Mouse (Mus musculus) kidney, embryonic 15.5 days (tissue): ENCODE measurements around the gene Prmt7. TPM values are rescaled to one million over a fixed set of nuclear protein-coding genes. Genes with fewer than 3 reads are reported as not detected.

Experiments
- ATAC-seq: fragments of 200-750 bp; cut with Nextera tagmentation; replicated peaks from 2 replicates; pipeline ENCODE4 v1.8.0; 2017; ENCODE audit warnings: moderate TSS enrichment; ENCODE audit not compliant: low FRiP score
- H3K27ac ChIP-seq: fragments of 300-500 bp; sonication (generic); 2 replicates; pipeline ENCODE4 v1.5.1; 2015; ENCODE audit warnings: mild to moderate bottlenecking, inconsistent platforms
- H3K27me3 ChIP-seq: fragments of 300-500 bp; sonication (generic); 2 replicates; pipeline ENCODE4 v1.6.1; 2015; ENCODE audit warnings: inconsistent platforms
- H3K36me3 ChIP-seq: fragments of 300-500 bp; sonication (generic); 2 replicates; pipeline ENCODE4 v1.6.1; 2015; ENCODE audit warnings: inconsistent platforms
- H3K4me1 ChIP-seq: fragments of 300-500 bp; sonication (generic); 2 replicates; pipeline ENCODE4 v1.6.1; 2015; ENCODE audit warnings: inconsistent platforms
- H3K4me2 ChIP-seq: fragments of 300-500 bp; sonication (generic); 2 replicates; pipeline ENCODE4 v1.6.1; 2015; ENCODE audit warnings: moderate library complexity, mild to moderate bottlenecking, inconsistent platforms
- H3K4me3 ChIP-seq: fragments of 300-500 bp; sonication (generic); replicated peaks from 2 replicates; pipeline ENCODE4 v1.5.1; 2015; ENCODE audit warnings: mild to moderate bottlenecking, inconsistent platforms
- H3K9ac ChIP-seq: fragments of 300-500 bp; sonication (generic); 2 replicates; pipeline ENCODE4 v1.6.1; 2015; ENCODE audit warnings: mild to moderate bottlenecking, inconsistent platforms
- H3K9me3 ChIP-seq: fragments of 300-500 bp; sonication (generic); replicated peaks from 2 replicates; pipeline ENCODE4 v1.6.1; 2016; ENCODE audit warnings: inconsistent platforms
- WGBS: fragments of 180-500 bp; shearing (Covaris S2); methylation state at CpG from one replicate; pipeline ENCODE4 v1.1.7; 2015; ENCODE audit warnings: mixed read lengths; 5-methylcytosine and 5-hydroxymethylcytosine counted together
- polyA plus RNA-seq: library from polyadenylated mRNA; unstranded; fragments of >200 nt; fragmentation: Nextera tagmentation; extraction: Ambion mirVana; gene quantifications from 2 replicates; pipeline ENCODE4 v1.2.1, GENCODE M21; 2015

Gene Prmt7
- 50.7 and 51.8 TPM in 2 replicates for polyA plus RNA-seq

DNA sequence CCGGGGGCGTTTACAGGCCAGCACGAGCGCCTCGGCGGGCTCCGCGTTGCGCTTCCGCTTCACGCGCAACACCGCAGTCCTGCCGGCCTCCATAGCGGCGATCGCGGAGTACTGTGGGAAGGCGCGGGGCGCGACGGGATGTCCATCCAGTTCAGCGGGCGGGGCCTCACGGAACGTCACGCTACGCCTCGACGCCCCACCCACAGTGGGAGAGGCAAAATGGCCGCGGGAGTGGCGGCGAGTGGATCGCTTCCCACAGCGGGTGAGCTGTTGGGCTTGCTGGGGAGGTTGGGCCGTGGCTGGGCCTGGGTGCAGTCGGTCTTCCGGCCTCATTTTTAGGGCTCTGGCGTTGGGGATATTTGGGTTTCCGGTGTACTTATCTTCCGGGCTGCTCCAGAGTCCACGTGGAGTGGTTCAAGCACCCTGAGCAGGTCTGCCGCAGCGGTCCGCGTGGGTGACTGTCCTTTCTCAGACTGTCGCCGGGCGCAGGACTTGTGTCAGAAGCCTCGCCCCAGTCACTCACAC lies at the start of gene Prmt7, which contains the start of gene Slc7a6os:
Gene Prmt7 (plus strand): TSS at position 116 of the 525 bp plus-strand sequence.
Gene Slc7a6os (minus strand): TSS at position 115 of the 525 bp plus-strand sequence.
- Histone ChIP-seq H3K27ac (peak within 1 kb of the TSS; percentile 97), H3K36me3 (peaks cover 60% of the 10 kb centered on the region), H3K9me3 (no peaks in the 10 kb centered on the region), H3K27me3 (no peaks in the 10 kb centered on the region), H3K4me2 (peak within 1 kb of the TSS; percentile 61), H3K4me1 (peaks cover 14% of the 10 kb centered on the region), H3K4me3 (peak within 1 kb of the TSS; percentile 87), H3K9ac (peak within 1 kb of the TSS; percentile 88)
- ATAC-seq: peak; percentile 99
- WGBS: under 1% methylated on average over 52 of the region's 52 CpGs

DNA sequence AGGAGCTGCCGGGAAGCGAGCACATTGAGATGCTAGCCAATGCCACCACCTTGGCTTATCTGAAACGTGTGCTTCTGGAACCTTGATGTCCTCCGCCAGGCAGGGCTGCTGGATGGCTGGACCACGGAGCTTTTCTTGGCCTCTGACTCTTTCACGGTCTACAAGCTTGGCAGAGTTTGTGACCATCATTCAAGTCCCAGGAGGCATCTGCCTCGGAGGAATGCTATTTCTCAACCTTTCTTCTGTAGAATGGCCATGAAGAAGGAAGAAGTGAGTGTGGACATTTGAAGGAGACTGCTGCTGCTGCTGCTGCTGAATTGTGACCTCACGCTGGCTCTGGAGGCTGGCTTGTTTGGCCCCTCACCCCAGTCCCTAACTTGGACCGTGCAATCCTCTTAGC lies 47.5 kb upstream of the Prmt7 start:
- Histone ChIP-seq H3K4me3 (no peak overlapping the region), H3K9me3 (no peaks in the 10 kb centered on the region), H3K27me3 (no peaks in the 10 kb centered on the region), H3K4me2 (no peak overlapping the region), H3K27ac (no peak overlapping the region), H3K4me1 (peaks cover 6% of the 10 kb centered on the region; the same call in 1 of the 2 replicates), H3K36me3 (peaks cover 54% of the 10 kb centered on the region), H3K9ac (no peak overlapping the region)
- WGBS: 87% methylated on average over 9 of the region's 9 CpGs
- no peak for ATAC-seq

DNA sequence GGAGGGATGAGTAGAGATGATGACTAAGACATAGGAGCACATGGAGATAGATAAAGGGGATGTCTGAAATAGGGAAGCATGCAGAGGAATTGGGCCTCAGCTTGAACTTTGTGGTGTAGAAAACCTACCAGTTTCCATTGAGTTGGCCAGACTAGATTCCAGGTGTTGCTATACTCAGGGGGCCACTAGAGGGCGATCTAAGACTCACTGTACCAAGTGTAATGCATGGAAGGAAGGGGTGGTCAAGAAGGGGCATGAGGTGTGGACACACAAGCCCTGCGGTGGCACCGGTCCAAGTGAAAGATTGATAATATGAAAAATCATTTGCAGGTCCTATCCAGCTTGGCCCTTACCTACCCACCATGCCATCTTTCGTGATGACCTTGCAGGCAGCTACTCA lies 45.3 kb upstream of the Prmt7 start:
- H3K36me3 ChIP-seq: peaks cover 41% of the 10 kb centered on the region
- H3K27me3 ChIP-seq: no peaks in the 10 kb centered on the region
- no peak overlapping the region for H3K4me2 ChIP-seq
- H3K9me3 ChIP-seq: no peaks in the 10 kb centered on the region
- H3K27ac ChIP-seq: no peak overlapping the region
- no peak overlapping the region for H3K9ac ChIP-seq
- no peak for ATAC-seq
- H3K4me3 ChIP-seq: no peak overlapping the region
- peaks cover 16% of the 10 kb centered on the region for H3K4me1 ChIP-seq
- WGBS: 47% methylated on average over 4 of the region's 4 CpGs

DNA sequence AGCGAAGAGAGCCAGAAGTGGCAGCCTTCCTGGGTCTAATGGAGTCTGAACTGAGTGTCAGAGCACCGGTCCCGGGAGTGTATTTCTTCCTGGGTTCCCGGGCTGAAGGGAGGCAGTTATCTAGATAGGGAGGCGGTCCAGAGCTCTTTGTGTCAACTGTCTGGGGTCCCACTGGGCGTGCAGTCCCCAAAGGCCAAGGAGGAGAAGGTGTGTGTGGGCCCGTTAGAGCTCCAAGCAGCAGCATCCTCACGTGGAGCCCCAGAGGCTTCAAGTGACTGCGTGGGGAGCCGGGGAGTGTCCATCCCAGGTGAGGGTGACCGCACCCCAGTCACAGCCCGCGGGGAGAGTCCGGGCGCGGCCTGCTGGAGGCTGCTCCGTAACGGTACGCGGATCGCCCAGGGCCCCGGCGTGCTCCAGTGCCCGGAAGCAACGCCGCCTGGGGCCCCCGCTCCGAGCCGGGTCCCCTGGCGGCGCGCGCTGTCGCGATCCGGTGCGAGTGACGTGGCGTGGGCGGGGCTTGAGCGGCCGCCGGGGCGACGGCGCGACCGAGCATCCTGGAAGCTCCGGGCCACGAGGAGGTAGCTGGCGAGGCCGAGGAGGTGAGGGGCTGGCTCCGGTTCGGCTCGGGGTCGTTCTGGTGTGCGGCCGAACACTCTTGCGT lies 42.2 kb upstream of the Prmt7 start, which contains the start of gene Slc7a6:
Gene Slc7a6 (plus strand): TSS at position 502 of the 661 bp plus-strand sequence.
- Histone ChIP-seq H3K27me3 (no peaks in the 10 kb centered on the region), H3K27ac (peak within 1 kb of the TSS; percentile 86), H3K9me3 (no peaks in the 10 kb centered on the region), H3K4me1 (peaks cover 16% of the 10 kb centered on the region), H3K4me3 (peak within 1 kb of the TSS; percentile 91), H3K4me2 (peak within 1 kb of the TSS; percentile 96), H3K36me3 (peaks cover 11% of the 10 kb centered on the region; the same call in 1 of the 2 replicates), H3K9ac (peak within 1 kb of the TSS; percentile 83)
- WGBS: under 1% methylated on average over 59 of the region's 59 CpGs
- peak; percentile 85 for ATAC-seq

DNA sequence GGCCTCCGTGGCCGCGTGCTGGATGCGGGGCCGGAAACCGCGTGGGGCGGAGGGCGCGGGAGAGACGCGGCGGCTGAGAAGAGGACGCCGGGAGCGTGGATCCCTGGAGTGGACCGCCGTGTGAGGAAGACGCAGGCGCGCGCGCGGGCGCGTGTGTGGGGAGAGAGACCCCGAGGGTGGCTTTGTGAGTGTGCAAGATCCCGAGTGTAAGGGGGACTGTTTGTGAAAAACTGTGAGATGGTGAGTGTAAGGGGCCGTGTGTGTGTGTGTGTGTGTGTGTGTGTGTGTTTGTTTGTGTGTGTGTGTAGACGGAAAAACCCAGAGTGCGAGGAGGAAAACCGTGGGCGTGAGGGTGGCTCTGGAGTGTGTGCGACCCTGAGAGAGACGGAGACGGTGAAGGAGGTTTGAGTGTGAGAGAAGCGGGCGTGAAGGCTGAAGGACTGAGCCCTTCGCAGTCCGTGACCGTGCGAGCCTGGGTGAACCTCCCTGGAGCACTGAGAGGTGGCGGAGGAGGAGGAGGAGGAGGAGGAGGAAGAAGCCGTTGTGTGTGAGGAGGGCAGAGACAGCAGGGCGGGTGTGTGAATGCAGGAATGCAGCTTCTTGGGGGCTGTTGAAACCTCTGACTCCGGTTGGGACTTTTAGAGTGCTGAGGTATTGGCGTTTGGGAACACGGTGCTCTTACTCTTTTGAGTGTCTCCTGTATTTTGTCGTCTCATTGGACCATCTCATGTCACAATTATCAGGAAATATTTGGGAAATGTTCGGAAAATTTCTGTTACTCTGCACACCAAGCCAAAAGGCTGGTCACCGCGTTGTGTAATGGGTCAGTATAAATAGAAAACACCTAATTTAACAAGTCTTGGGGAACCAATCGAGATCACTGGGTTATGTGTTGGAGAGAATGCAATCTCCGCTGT lies 41.5 kb upstream of the Prmt7 start:
- Histone ChIP-seq H3K27me3 (no peaks in the 10 kb centered on the region), H3K27ac (peak overlapping the region; percentile 86), H3K9me3 (no peaks in the 10 kb centered on the region), H3K4me2 (peak overlapping the region; percentile 96), H3K4me1 (peaks cover 16% of the 10 kb centered on the region), H3K4me3 (peak overlapping the region; percentile 91), H3K9ac (peak overlapping the region; percentile 83), H3K36me3 (peaks cover 3% of the 10 kb centered on the region; the same call in 1 of the 2 replicates)
- ATAC-seq: peak; percentile 68
- under 1% methylated on average over 54 of the region's 54 CpGs for WGBS

DNA sequence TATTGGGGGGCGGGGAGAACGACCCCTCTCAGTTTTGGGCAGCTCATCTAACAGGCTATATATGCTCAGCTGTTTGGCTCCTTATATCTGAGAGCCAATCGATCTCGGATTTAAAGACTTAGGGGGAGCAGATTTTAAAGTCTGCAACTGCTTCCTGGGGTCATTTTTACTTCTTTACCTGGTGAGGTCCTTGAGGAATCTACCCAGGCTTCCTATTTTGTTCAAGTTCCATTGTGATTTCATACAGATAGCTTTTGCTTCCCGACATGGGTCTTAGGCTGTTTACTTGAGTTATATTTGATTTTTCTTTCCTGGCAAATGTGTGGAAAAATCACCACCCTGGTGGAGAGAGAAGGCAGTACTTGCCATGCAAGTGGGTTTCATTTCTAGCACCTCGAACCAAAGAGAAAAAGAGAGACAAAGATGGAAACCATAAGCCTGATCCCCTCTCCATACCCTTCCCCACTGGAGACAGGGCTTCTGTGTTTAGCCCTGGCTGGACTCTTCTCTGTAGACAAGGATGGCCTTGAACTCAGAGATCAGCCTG lies 40.7 kb upstream of the Prmt7 start:
- ATAC-seq: no peak
- no peaks in the 10 kb centered on the region for H3K9me3 ChIP-seq
- H3K27me3 ChIP-seq: no peaks in the 10 kb centered on the region
- H3K4me3 ChIP-seq: peak overlapping the region; percentile 91
- H3K4me1 ChIP-seq: peaks cover 16% of the 10 kb centered on the region
- H3K36me3 ChIP-seq: no peaks in the 10 kb centered on the region
- H3K4me2 ChIP-seq: peak overlapping the region; percentile 96
- 28% methylated on average over 6 of the region's 6 CpGs for WGBS
- H3K27ac ChIP-seq: no peak overlapping the region
- peak overlapping the region; percentile 83 for H3K9ac ChIP-seq

DNA sequence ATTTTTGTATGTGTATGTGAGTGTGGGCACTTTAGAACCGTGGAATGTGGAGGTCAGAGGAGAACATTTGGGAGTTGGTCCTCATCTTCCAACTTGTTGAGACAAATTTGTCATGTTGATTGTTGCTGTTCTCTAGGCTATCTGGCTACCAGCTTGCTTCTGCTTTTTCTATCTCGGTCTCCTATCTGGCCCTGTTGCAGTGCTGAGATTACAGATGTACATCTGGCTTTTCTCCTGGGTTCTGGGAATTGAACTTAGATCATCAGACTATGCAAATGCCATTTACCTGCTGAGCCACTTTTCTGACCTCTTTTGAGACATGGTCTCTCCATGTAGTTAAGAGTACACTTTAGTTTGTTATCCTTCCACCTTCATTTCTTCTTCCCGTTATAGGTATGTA lies 37.2 kb upstream of the Prmt7 start:
- H3K9ac ChIP-seq: no peak overlapping the region
- no peak for ATAC-seq
- no peaks in the 10 kb centered on the region for H3K9me3 ChIP-seq
- no peak overlapping the region for H3K4me2 ChIP-seq
- H3K36me3 ChIP-seq: no peaks in the 10 kb centered on the region
- H3K27me3 ChIP-seq: no peaks in the 10 kb centered on the region
- peaks cover 22% of the 10 kb centered on the region for H3K4me1 ChIP-seq
- H3K4me3 ChIP-seq: no peak overlapping the region
- H3K27ac ChIP-seq: no peak overlapping the region
- WGBS: 90% methylated on average over 3 of the region's 3 CpGs

DNA sequence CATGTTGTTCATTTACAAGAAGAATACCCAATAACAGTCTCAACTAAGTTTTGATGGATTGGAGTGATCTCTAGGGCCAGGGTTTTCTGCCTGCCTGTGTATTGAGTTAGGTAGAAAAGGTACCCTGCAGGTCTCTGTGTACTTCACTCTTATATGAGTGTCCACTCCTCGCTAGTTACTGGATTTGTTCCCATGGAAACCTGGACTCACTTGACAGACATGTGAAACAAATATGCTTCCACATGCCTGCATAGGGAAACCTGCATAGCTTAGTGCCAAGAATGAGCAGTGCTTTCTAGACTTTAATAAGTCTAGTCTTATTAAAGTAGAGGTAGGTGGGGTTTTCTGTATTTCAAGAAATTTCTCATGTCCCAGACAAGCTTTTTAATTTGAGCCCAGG lies 33.8 kb upstream of the Prmt7 start:
- no peak for ATAC-seq
- H3K27ac ChIP-seq: no peak overlapping the region
- 23% methylated on average over 1 of the region's 1 CpGs for WGBS

DNA sequence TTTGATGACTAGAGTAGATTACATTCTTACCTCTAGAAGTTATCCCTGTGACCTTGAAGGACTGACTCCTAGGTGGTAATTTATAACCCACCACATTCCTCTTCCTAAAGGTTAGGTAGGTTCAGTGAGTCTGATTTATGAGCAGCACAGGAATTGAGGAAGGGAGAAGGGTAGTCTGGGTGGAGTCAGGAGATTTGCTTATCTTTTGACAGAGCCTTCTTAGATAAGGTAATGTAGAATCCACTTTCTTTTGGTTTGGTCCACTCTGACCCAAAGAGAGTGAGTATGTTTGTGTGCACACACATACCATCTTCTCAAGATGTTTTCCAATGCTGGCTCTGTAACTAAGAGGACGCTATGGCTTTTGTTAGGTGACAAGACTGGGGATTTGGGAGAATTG lies 33.1 kb upstream of the Prmt7 start:
- no peak for ATAC-seq
- no peak overlapping the region for H3K27ac ChIP-seq
- H3K4me1 ChIP-seq: peaks cover 14% of the 10 kb centered on the region
- WGBS: 76% methylated on average over 1 of the region's 1 CpGs
- no peak overlapping the region for H3K4me3 ChIP-seq
- no peaks in the 10 kb centered on the region for H3K27me3 ChIP-seq
- H3K4me2 ChIP-seq: no peak overlapping the region
- no peak overlapping the region for H3K9ac ChIP-seq
- H3K9me3 ChIP-seq: no peaks in the 10 kb centered on the region
- peaks cover 19% of the 10 kb centered on the region for H3K36me3 ChIP-seq

More for the DNA sequence above, 33.8 kb upstream of the Prmt7 start:
- H3K4me2 ChIP-seq: no peak overlapping the region
- peaks cover 17% of the 10 kb centered on the region for H3K36me3 ChIP-seq
- no peaks in the 10 kb centered on the region for H3K9me3 ChIP-seq
- H3K4me3 ChIP-seq: no peak overlapping the region
- no peak overlapping the region for H3K9ac ChIP-seq
- peaks cover 14% of the 10 kb centered on the region for H3K4me1 ChIP-seq
- H3K27me3 ChIP-seq: no peaks in the 10 kb centered on the region

DNA sequence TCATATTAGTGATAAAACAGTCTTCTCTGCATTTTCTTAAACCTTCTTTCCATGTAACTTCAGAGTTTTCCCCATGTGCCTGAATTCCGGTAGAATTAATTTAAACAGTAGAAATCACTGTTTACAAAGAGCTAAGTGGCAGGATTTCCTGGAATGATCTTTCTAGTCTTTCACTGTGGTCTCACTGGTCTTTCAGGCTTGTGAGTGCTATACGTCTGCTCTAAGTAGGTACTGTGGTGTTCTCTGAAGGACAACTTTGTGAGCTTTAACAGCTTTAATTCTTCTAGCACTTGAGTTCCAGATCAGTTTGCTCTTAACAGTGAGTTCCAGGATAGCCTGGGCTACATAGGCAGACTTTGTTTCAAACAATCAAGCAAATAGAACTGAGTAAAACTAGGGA lies 32.3 kb upstream of the Prmt7 start:
- WGBS: 74% methylated on average over 2 of the region's 2 CpGs
- no peak overlapping the region for H3K9ac ChIP-seq
- H3K36me3 ChIP-seq: peaks cover 21% of the 10 kb centered on the region
- H3K27me3 ChIP-seq: no peaks in the 10 kb centered on the region
- H3K9me3 ChIP-seq: no peaks in the 10 kb centered on the region
- no peak overlapping the region for H3K27ac ChIP-seq
- H3K4me3 ChIP-seq: no peak overlapping the region
- H3K4me1 ChIP-seq: peaks cover 14% of the 10 kb centered on the region
- no peak overlapping the region for H3K4me2 ChIP-seq
- no peak for ATAC-seq

DNA sequence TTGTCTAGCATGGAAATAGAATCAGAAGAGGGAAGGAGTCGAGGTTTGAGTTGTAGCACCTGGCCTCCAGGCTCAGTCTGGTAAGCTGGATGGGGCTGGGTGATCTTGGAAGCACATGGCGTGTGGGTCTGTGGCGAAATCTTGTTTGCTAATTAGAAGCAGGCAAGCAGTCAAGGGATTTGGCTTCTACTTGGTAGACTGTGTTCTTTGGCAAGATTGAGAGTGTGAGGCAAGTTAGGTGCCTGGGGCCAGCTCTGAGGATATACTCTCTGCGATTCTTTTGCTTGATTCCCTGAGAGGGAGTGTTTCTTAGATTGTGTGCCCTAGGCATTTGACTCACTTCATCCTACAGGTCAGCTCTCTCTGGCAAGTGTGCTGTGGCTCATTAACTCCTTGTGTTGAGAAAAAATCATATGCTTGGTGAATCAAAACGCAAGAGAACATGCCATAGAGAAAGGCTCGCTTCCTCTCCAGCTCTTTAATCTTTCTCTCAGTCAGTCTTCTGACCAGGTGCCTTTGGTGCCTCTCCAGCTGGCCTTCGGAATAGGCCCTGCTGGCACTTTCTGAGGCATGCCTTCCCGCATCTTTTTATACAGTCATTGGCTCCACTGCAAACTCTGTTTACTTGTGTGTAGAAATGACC lies 25.0 kb upstream of the Prmt7 start:
- H3K27ac ChIP-seq: peak overlapping the region; percentile 61
- no peak overlapping the region for H3K4me2 ChIP-seq
- no peak overlapping the region for H3K9ac ChIP-seq
- peaks cover 42% of the 10 kb centered on the region for H3K36me3 ChIP-seq
- no peak for ATAC-seq
- no peak overlapping the region for H3K4me3 ChIP-seq
- H3K27me3 ChIP-seq: no peaks in the 10 kb centered on the region
- no peaks in the 10 kb centered on the region for H3K9me3 ChIP-seq
- H3K4me1 ChIP-seq: peaks cover 13% of the 10 kb centered on the region
- 57% methylated on average over 8 of the region's 8 CpGs for WGBS
